Mouse (Mus musculus) liver, embryonic 14.5 days (tissue): ENCODE measurements around the gene St6galnac4. TPM values are rescaled to one million over a fixed set of nuclear protein-coding genes. Genes with fewer than 3 reads are reported as not detected.
A peak's percentile ranks its signal among the peaks of the same experiment; 100 is the strongest.

ENCODE experiments used
- ATAC-seq: fragments of 200-750 bp; cut with Nextera tagmentation; 2 replicates; pipeline ENCODE4 v1.8.0; 2017; ENCODE audit warnings: moderate number of reproducible peaks, mild to moderate bottlenecking, moderate library complexity; ENCODE audit not compliant: insufficient read depth
- DNase-seq, 3 experiments: peaks; one replicate each; pipeline ENCODE4 v3.0.0-alpha.2; 2012 to 2013; ENCODE audit warnings: low read depth in 3 of 3, low spot score in 3 of 3
- H3K27ac ChIP-seq: fragments of 300-500 bp; sonication (generic); 2 replicates; pipeline ENCODE4 v1.5.1; 2014; ENCODE audit warnings: moderate library complexity, mild to moderate bottlenecking, control low read depth, inconsistent platforms
- H3K27me3 ChIP-seq: fragments of 300-500 bp; sonication (generic); 2 replicates; pipeline ENCODE4 v1.6.1; 2014; ENCODE audit warnings: mild to moderate bottlenecking, low read length, moderate library complexity; ENCODE audit not compliant: control insufficient read depth, insufficient read depth
- H3K36me3 ChIP-seq: fragments of 300-500 bp; sonication (generic); replicated peaks from 2 replicates; pipeline ENCODE4 v1.6.1; 2014; ENCODE audit warnings: low read depth; ENCODE audit not compliant: control insufficient read depth, insufficient read depth
- H3K4me1 ChIP-seq, 2 experiments: fragments of 200-500 bp in 1 of 2; fragments of 300-500 bp in 1 of 2; sonication (generic) in 1 of 2; replicated peaks; 2 replicates each; pipeline ENCODE4 v1.6.1; 2012 to 2014; ENCODE audit warnings: antibody characterized with exemption in 1 of 2, inconsistent platforms in 1 of 2, low read length in 1 of 2; ENCODE audit not compliant: control insufficient read depth in 2 of 2, insufficient read depth in 2 of 2
- H3K4me2 ChIP-seq: fragments of 300-500 bp; sonication (generic); 2 replicates; pipeline ENCODE4 v1.6.1; 2014; ENCODE audit warnings: low read depth, mild to moderate bottlenecking, control low read depth, moderate library complexity
- H3K4me3 ChIP-seq, 2 experiments: fragments of 200-500 bp in 1 of 2; fragments of 300-500 bp in 1 of 2; sonication (generic) in 1 of 2; 2 replicates each; pipeline ENCODE4 v1.5.1; 2012 to 2014; ENCODE audit warnings: low read depth in 2 of 2, low read length in 2 of 2, mild to moderate bottlenecking in 2 of 2, control low read depth in 1 of 2, inconsistent platforms in 1 of 2, moderate library complexity in 1 of 2; ENCODE audit not compliant: insufficient read depth in 1 of 2
- H3K9ac ChIP-seq: fragments of 300-500 bp; sonication (generic); replicated peaks from 2 replicates; pipeline ENCODE4 v1.6.1; 2014; ENCODE audit warnings: mild to moderate bottlenecking, control low read depth, moderate library complexity
- H3K9me3 ChIP-seq: fragments of 300-500 bp; sonication (generic); 2 replicates; pipeline ENCODE4 v1.6.1; 2016; ENCODE audit warnings: low read length, mixed read lengths; ENCODE audit not compliant: control insufficient read depth
- CTCF ChIP-seq: IDR thresholded peaks from 2 replicates; pipeline ENCODE4 v1.5.1; 2016; ENCODE audit warnings: antibody characterized with exemption, low read depth, control low read depth
- EP300 ChIP-seq: IDR thresholded peaks from 2 replicates; pipeline ENCODE4 v1.6.1; 2016; ENCODE audit warnings: antibody characterized with exemption, low read depth
- WGBS: fragments of 180-500 bp; shearing (Covaris S2); extraction: QIAGEN DNeasy Blood & Tissue Kit; methylation state at CpG from one replicate; pipeline ENCODE4 v1.1.7; 2014; ENCODE audit not compliant: insufficient replicate concordance; 5-methylcytosine and 5-hydroxymethylcytosine counted together
- polyA plus RNA-seq, 2 experiments: library from polyadenylated mRNA; depleted of rRNA in 1 of 2; stranded (reverse) in 1 of 2; unstranded in 1 of 2; fragments of >200 nt; fragmentation: Nextera tagmentation in 1 of 2; extraction: Ambion mirVana in 1 of 2; gene quantifications; 2 replicates each; pipeline versions ENCODE4 v1.2.1 to v1.2.3; 2012 to 2014

St6galnac4 gene
- polyA plus RNA-seq, 2 experiments, result 5.4 to 6.2 TPM

DNA sequence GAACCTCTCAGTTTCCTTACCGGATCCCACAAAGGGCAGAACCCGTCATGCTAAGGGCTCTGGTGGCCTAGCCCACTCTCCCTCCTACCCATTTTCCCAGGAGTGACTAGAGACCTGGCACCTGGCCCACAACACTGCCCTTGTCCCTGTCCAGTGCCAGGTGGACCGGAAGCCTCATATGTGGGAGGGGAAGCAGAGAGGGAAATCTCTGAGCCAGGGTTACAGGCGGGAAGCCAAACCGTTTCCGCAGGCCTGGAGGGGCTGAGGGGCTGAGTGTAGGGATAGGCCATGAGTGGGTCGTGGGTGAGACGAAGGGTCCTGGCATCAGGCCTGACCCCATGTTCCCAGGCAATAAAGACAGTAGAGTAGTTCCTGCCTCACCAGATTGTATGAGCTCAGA is 11.6 kb downstream of the St6galnac4 start:
- no peaks in the 10 kb centered on the region for H3K36me3 ChIP-seq
- ATAC-seq (no peak), DNase-seq (no peak)
- no peaks in the 10 kb centered on the region for H3K27me3 ChIP-seq
- no peak for TF ChIP-seq CTCF
- no peak for TF ChIP-seq EP300
- H3K27ac ChIP-seq, result no peak overlapping the region
- no peaks in the 10 kb centered on the region for H3K9me3 ChIP-seq
- no peak overlapping the region for H3K4me2 ChIP-seq
- H3K4me1 ChIP-seq, result peaks cover 8 to 13% of the 10 kb centered on the region in 2 experiments
- WGBS, result 74% methylated on average over 8 of the region's 8 CpGs
- H3K9ac ChIP-seq, result no peak overlapping the region
- H3K4me3 ChIP-seq, result no peak overlapping the region

DNA sequence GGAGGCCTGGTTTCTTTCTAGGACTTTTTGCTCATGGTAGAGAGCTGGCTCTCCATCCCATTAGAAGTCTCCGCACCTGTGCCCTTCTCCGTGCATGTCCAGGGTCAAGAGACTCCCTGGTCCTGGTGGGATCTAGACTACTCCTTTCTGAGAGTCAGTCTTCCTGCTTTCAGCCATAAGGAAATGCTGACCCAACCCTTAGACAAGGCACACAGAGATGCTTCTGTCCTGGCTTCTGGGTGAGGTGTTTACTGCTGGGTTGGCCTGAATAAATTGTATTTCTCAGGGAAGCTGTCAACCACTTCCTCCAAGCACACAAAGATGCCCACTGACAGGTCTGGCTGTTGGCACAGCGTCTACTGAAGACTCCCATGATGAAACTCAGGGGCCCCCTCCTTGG is 12.5 kb downstream of the St6galnac4 start, which contains the start of gene St6galnac6:
TSS of gene St6galnac6 (plus strand) at position 301 of the 400 bp plus-strand sequence.
- H3K27ac ChIP-seq, result no peak within 1 kb of the TSS
- no peaks in the 10 kb centered on the region for H3K36me3 ChIP-seq
- H3K9ac ChIP-seq, result no peak within 1 kb of the TSS
- H3K4me1 ChIP-seq, result peaks cover 8 to 13% of the 10 kb centered on the region in 2 experiments
- TF ChIP-seq CTCF, result no peak
- TF ChIP-seq EP300, result no peak
- no peak for ATAC-seq
- H3K27me3 ChIP-seq, result no peaks in the 10 kb centered on the region
- no peak for DNase-seq
- no peak within 1 kb of the TSS for H3K4me2 ChIP-seq
- no peak within 1 kb of the TSS for H3K4me3 ChIP-seq
- 78% methylated on average over 3 of the region's 3 CpGs for WGBS
- no peaks in the 10 kb centered on the region for H3K9me3 ChIP-seq

DNA sequence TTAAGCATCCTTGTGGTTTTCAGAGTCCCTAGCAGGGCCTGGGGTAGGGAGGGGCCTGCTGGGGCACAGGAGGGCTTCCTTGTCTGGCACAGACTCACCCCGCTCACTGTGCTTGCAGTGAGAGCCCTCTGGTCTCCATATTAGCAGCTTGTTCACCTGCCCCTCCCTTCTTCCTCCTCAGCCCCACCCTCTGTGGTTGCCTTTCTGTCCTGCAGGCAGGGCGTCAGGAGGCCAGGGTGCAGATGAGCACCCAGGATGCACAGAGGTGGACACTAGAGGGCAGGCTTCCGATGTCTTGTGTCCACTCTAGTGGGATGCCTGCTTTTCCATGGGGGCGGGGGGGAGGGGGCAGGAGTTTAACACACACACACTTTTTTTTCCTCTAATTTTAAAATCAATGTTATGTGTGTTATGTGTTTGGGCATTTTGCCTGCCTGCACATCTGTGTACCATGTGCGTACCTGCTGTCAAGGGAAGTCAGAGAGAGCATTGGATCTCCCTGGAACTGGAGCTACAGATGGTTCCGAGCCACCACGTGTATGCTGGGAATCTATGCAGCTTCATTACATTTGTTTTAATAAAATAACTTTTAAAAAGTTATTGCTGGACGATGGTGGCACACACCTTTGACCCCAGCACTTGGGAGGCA is 14.6 kb downstream of the St6galnac4 start:
- DNase-seq, result peak; percentile 70 to 75 (median 74)
- peak; percentile 77 for ATAC-seq
- Histone ChIP-seq H3K9me3 (no peaks in the 10 kb centered on the region), H3K36me3 (no peaks in the 10 kb centered on the region), H3K4me1 (peaks cover 10 to 16% of the 10 kb centered on the region in 2 experiments), H3K4me3 (no peak overlapping the region), H3K27me3 (no peaks in the 10 kb centered on the region), H3K9ac (no peak overlapping the region), H3K4me2 (peak overlapping the region; percentile 72), H3K27ac (no peak overlapping the region)
- no peak for TF ChIP-seq EP300
- TF ChIP-seq CTCF, result peak; percentile 83
- WGBS, result 30% methylated on average over 8 of the region's 8 CpGs

DNA sequence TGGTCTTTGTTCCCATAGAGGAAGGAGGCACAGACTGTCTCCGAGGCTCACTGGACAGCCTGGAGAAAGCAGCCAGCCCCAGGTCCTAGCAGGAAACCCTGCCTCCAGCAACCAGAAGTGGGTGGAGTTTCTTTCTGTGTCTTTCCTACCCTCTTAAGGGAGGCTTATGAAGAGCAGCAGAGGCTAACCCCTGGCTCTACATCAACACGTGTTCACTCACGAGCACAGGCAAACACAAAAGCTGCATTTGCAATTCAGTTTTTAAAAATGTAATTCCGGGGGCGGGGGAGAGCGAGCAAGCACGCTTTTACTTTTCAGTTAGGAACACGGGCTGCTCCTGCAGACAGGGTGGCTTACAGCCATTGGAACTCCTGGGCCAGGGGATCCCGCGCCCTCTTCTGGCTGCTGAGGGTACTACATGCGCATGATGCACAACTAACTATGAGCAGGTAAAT is 15.7 kb downstream of the St6galnac4 start:
- peaks cover 11 to 17% of the 10 kb centered on the region in 2 experiments for H3K4me1 ChIP-seq
- WGBS, result 0% methylated on average over 11 of the region's 11 CpGs
- H3K36me3 ChIP-seq, result no peaks in the 10 kb centered on the region
- ATAC-seq, result peak; percentile 52
- TF ChIP-seq EP300 (no peak), CTCF (peak; percentile 96)
- no peaks in the 10 kb centered on the region for H3K9me3 ChIP-seq
- H3K27me3 ChIP-seq, result no peaks in the 10 kb centered on the region
- H3K27ac ChIP-seq, result no peak overlapping the region
- peak in 1 of 3 experiments; percentile 70 for DNase-seq
- H3K9ac ChIP-seq, result peak overlapping the region; percentile 40
- peak overlapping the region; percentile 72 for H3K4me2 ChIP-seq
- peak overlapping the region; percentile 50 to 63 for H3K4me3 ChIP-seq

DNA sequence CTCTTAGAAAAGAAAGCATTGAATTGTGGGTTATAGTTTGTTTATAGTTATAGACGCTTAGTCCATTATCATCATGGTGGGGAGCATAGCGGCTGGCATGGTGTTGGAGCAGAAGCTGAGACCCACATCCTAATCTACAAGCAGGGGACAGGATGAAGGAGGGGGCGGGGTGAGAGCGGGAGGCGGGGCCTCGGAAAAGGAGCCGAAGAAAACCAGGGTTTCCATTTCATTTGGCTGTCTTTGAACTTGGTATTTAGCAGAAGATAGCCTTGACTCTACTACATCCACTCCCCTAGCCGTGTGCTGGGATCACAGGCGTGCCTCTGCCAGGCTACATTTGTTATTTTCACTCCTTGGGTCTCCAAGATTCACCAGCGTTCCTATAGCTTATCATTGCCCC is 17.7 kb downstream of the St6galnac4 start:
- peaks cover 18 to 30% of the 10 kb centered on the region in 2 experiments for H3K4me1 ChIP-seq

More for the DNA sequence above, 17.7 kb downstream of the St6galnac4 start:
- H3K36me3 ChIP-seq, result no peaks in the 10 kb centered on the region
- peak overlapping the region in 1 of 2 experiments; percentile 40; a peak in 2 of 4 replicates for H3K4me3 ChIP-seq
- ATAC-seq, result no peak
- no peaks in the 10 kb centered on the region for H3K27me3 ChIP-seq
- DNase-seq, result no peak
- no peaks in the 10 kb centered on the region for H3K9me3 ChIP-seq
- H3K9ac ChIP-seq, result no peak overlapping the region
- peak overlapping the region; percentile 19; the same call in 1 of the 2 replicates for H3K4me2 ChIP-seq
- H3K27ac ChIP-seq, result no peak overlapping the region
- WGBS, result 35% methylated on average over 10 of the region's 10 CpGs
- TF ChIP-seq CTCF, result no peak
- no peak for TF ChIP-seq EP300
